Mouse (Mus musculus): ENCODE data around the gene 4930432K21Rik. TPM values are rescaled to one million over a fixed set of nuclear protein-coding genes. Genes with fewer than 3 reads are reported as not detected.
A peak's percentile ranks its signal among the peaks of the same experiment; 100 is the strongest.

Gene 4930432K21Rik
- polyA plus RNA-seq (2015; fragmentation: Nextera tagmentation; extraction: Ambion mirVana): 0.61 and 0.62 TPM in 2 replicates

DNA sequence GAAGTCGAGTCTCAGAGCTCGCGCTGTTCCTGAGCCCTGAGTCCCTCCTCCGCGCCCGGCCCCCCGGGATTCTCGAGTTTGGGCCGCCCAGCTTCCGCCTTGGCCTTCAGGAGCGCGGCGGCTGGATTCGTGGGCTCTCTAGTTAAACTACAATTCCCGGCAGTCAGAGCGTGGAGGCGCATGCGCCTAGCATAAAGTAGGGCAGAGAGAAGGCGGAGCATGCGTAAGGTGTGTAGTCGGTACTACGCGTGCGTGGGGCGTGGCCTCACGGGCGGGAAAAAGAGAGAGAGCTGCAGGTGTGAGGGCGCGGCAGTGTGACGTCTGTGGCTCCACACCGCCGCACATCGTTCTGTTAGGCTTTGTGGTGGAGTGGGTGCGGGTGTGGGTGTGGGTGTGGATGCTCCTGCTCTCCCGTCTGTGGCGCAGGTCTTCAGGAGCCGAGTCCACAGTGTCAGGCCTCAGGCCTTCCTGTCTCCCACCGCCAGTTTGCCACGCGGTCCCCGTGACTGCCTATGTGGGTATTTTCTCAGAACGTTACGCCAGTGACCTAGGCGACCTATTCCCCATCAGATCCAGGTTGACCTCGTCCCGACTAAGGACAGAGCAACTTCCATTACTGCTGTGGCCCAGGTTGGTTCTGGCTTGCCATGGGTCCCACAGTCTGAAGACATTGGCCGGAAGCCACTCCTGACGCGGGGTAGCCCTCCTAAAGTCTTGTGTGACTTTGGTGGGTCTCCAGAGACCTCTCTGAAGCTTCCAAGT lies at the start of gene 4930432K21Rik, which contains the start of gene Cc2d1a:
4930432K21Rik (plus strand) TSS at position 257 of the 762 bp plus-strand sequence.
Cc2d1a (minus strand) TSS at position 168 of the 762 bp plus-strand sequence.

DNA sequence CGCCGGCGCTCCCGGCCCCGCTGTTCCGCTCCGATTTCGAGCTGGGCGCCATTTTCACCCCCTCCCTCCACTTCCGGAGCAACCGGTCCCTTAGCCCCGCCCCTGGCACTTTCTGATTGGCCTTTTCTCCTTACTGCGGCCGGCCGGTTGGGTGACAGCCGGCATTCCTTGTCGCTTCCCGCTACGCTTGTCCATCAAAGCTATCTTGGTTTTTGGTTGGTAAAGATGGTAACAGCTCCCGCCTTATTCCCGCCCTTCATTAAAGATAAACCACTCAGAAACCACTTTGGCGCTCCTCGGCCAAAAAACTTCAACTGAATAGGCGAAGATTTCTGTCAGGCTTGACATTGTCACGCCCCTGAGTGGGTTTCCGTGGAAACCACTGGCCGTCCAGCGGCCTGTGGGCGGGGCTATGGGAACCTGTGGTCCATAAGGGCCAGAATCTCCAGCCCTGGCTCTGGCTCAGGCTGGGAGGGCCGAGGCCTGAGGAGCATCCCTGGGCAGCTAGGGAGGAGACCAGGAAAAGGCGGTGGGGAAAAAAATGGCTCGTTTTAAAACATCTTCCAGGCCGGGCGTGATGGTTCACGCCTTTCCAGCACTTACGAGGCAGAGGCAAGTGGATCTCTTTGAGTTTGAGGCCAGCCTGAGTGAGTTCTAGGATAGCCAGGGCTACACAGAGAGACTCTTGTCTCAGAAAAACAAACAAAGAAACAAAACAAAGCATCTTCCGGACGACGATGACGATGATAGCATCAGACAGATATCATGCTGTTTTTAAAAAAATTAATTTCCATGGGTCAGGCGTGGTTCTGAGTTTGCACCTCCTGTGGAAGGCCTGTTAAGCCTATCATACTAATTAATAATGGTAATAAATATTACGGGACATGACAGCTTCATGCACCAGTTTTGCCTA lies 42.9 kb upstream of the 4930432K21Rik start, which contains the start of gene Dcaf15:
Dcaf15 (minus strand) TSS at position 72 of the 913 bp plus-strand sequence.

DNA sequence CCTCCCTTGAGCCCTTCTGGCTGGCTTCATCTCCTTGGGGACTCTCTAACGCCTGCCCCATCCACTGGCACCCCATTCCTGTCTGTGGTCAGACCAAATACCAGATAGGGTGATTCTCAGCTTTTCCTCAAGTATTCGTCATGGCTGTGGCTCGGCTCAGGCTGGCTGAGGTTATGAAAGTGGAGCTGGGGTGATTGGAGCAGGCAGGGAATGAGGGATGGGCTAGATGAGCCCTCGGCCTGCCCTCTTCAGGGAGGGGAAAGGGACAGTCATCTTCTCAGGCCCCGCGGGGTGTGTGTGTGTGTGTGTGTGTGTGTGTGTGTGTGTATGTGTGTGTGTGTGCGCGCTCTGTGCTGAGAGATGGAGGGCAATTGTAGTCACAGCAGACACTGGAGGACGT lies 22.2 kb upstream of the 4930432K21Rik start, which contains the start of gene Podnl1:
Podnl1 (plus strand) TSS at position 334 of the 400 bp plus-strand sequence.

DNA sequence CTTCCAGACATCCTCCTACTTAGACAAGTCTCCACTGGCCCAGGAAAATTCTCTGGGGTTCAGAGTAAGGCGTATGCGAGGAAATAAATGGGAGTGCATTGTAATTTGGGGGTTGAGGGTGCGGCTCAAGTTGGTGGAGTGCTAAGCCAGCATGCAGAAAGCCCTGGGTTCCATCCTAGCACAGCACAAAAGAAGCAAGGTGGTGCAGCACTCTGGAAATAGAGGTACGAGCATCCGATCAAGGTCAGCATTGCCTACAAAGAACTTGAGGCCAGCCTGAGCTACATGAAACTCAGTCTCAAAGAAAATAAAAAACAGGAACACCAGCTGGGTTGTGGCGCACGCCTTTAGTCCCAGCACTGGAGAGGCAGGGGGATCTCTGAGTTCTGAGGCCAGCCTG lies 37.3 kb downstream of the 4930432K21Rik start, which contains the start of gene Nanos3:
Nanos3 (minus strand) TSS at position 101 of the 400 bp plus-strand sequence.

MicroRNA genes within 50 kb of the gene (microRNA counts, 519-probe panel; counts per million panel counts)
- microRNA mmu-miR-181c (3,167 counts per million, percentile 72 among the panel's probes with 10 or more counts), microRNA mmu-miR-23a (5,809 counts per million, percentile 91 among the panel's probes with 10 or more counts), microRNA mmu-miR-27a (6,159 counts per million, percentile 92 among the panel's probes with 10 or more counts)

Small RNA genes within 50 kb of the gene (microRNA-seq; reads per million reads assigned to microRNA genes)
- 0 reads per million in 2 experiments for gene Gm25110
- gene Mir181c: 1,346 to 1,651 reads per million in 2 experiments
- gene Mir181d: 492 to 610 reads per million in 2 experiments
- 20,428 to 20,680 reads per million in 2 experiments for gene Mir23a
- gene Mir24-2: 0 reads per million in 2 experiments
- gene Mir27a: 383 to 492 reads per million in 2 experiments
- 0 reads per million in 2 experiments for gene Mir3074-2

Other genes with a start within 250 kb of the 4930432K21Rik start
- gene Adgrl1, start 247.9 kb upstream of the 4930432K21Rik start, polyA plus RNA-seq (2015; fragmentation: Nextera tagmentation; extraction: Ambion mirVana): 3.8 and 3.9 TPM in 2 replicates
- gene Gm10644, start 192.8 kb upstream of the 4930432K21Rik start, polyA plus RNA-seq (2015; fragmentation: Nextera tagmentation; extraction: Ambion mirVana): 0.18 and 0.30 TPM in 2 replicates
- 21.6 and 22.8 TPM in 2 replicates for gene Asf1b, start 192.5 kb upstream of the 4930432K21Rik start, polyA plus RNA-seq (2015; fragmentation: Nextera tagmentation; extraction: Ambion mirVana)
- 1,055 and 1,139 TPM in 2 replicates for gene Prkaca, start 175.0 kb upstream of the 4930432K21Rik start, polyA plus RNA-seq (2015; fragmentation: Nextera tagmentation; extraction: Ambion mirVana)
- 2.9 and 3.0 TPM in 2 replicates for gene Samd1, start 150.4 kb upstream of the 4930432K21Rik start, polyA plus RNA-seq (2015; fragmentation: Nextera tagmentation; extraction: Ambion mirVana)
- 0.83 and 0.86 TPM in 2 replicates for gene 1700067K01Rik, start 146.5 kb upstream of the 4930432K21Rik start, polyA plus RNA-seq (2015; fragmentation: Nextera tagmentation; extraction: Ambion mirVana)
- 1.5 and 1.6 TPM in 2 replicates for gene 2210011C24Rik, start 135.9 kb upstream of the 4930432K21Rik start, polyA plus RNA-seq (2015; fragmentation: Nextera tagmentation; extraction: Ambion mirVana)
- 3.7 and 3.8 TPM in 2 replicates for gene Palm3, start 126.6 kb upstream of the 4930432K21Rik start, polyA plus RNA-seq (2015; fragmentation: Nextera tagmentation; extraction: Ambion mirVana)
- 0.56 and 0.69 TPM in 2 replicates for gene Il27ra, start 105.4 kb upstream of the 4930432K21Rik start, polyA plus RNA-seq (2015; fragmentation: Nextera tagmentation; extraction: Ambion mirVana)
- not detected in 2 replicates for gene Rln3, start 103.0 kb upstream of the 4930432K21Rik start, polyA plus RNA-seq (2015; fragmentation: Nextera tagmentation; extraction: Ambion mirVana)
- gene Gm10643, start 82.9 kb upstream of the 4930432K21Rik start, polyA plus RNA-seq (2015; fragmentation: Nextera tagmentation; extraction: Ambion mirVana): 1.1 and 1.2 TPM in 2 replicates
- 2.8 and 3.0 TPM in 2 replicates for gene Rfx1, start 81.2 kb upstream of the 4930432K21Rik start, polyA plus RNA-seq (2015; fragmentation: Nextera tagmentation; extraction: Ambion mirVana)
- gene Dcaf15, start 43.3 kb upstream of the 4930432K21Rik start, polyA plus RNA-seq (2015; fragmentation: Nextera tagmentation; extraction: Ambion mirVana): 2.7 and 3.4 TPM in 2 replicates
- gene Podnl1, start 22.0 kb upstream of the 4930432K21Rik start, polyA plus RNA-seq (2015; fragmentation: Nextera tagmentation; extraction: Ambion mirVana): 0.13 TPM in 1 of 2 replicates, not detected in the other
- 11.4 TPM in 2 replicates for gene Cc2d1a, start 89 bp upstream of the 4930432K21Rik start, polyA plus RNA-seq (2015; fragmentation: Nextera tagmentation; extraction: Ambion mirVana)
- gene Nanos3, start 37.2 kb downstream of the 4930432K21Rik start, polyA plus RNA-seq (2015; fragmentation: Nextera tagmentation; extraction: Ambion mirVana): 1.6 and 3.2 TPM in 2 replicates
- gene Zswim4, start 89.0 kb downstream of the 4930432K21Rik start, polyA plus RNA-seq (2015; fragmentation: Nextera tagmentation; extraction: Ambion mirVana): 4.1 and 4.4 TPM in 2 replicates
- 351 and 357 TPM in 2 replicates for gene D8Ertd738e, start 101.7 kb downstream of the 4930432K21Rik start, polyA plus RNA-seq (2015; fragmentation: Nextera tagmentation; extraction: Ambion mirVana)
- 47.7 and 50.2 TPM in 2 replicates for gene Mri1, start 109.3 kb downstream of the 4930432K21Rik start, polyA plus RNA-seq (2015; fragmentation: Nextera tagmentation; extraction: Ambion mirVana)
- gene Ccdc130, start 122.4 kb downstream of the 4930432K21Rik start, polyA plus RNA-seq (2015; fragmentation: Nextera tagmentation; extraction: Ambion mirVana): 9.9 and 14.3 TPM in 2 replicates
- gene Cacna1a, start 240.4 kb downstream of the 4930432K21Rik start, polyA plus RNA-seq (2015; fragmentation: Nextera tagmentation; extraction: Ambion mirVana): 1.3 and 2.7 TPM in 2 replicates